Mouse (Mus musculus): ENCODE data around the gene Rabggta. TPM values are rescaled to one million over a fixed set of nuclear protein-coding genes. Genes with fewer than 3 reads are reported as not detected.

Gene Rabggta
- 10 to 100 TPM; 41.4 to 41.8 TPM for total RNA-seq (2021)
- long read RNA-seq, experiment 1, transcript Rabggta-202 (17 exons, 1,886 nt) = major isoform, 21 of 38 reads
- long read RNA-seq, experiment 1, partial matches to known transcripts = 8 of 38 reads
- long read RNA-seq, experiment 1, other reads (novel, unspliced or antisense) = 3 of 38 reads
- long read RNA-seq, experiment 2, transcript Rabggta-203 (16 exons, 2,547 nt) = minor isoform, 6 of 56 reads
- long read RNA-seq, experiment 2, transcript Rabggta-202 (17 exons, 1,886 nt) = major isoform, 26 of 56 reads
- long read RNA-seq, experiment 2, partial matches to known transcripts = 14 of 56 reads
- long read RNA-seq, experiment 2, other reads (novel, unspliced or antisense) = 8 of 56 reads

DNA sequence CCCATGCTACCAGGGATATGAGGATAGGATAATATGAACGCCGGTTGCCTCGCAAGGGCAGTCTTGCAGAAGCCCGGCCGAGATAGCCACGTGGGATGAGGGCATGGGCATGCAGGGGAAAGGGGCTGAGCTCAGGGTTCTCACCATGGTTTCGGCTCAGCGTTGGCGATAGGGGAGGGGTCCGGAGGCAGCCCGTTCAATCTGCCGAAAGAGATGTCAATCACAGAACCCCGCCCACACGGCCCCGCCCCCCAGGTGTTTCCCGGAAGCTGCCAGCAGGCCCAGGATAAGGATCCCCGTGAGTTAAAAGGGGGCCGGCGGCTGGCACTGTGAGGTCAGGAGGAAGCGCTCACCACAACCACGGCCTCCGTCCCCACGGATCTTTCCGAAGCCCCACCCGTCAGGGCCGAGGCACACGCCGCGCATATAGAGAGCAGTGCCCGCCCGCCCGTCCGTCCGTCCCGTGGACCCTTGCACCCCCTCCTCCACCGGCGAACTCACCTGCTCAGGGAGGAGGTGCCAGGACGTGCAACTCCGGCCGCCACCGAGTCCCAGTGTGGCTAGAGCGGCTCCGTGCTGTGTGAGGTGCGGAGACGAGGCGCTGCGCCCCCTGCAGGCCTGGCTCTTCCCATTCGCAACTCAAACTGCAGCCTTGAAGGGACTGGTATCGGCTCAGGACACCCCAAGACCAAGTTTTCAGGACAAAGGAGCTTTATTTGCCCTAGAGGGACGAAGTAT lies at the start of gene Rabggta:
Rabggta (minus strand) TSS at position 564 of the 738 bp plus-strand sequence.
- peak; percentile 88 to 92 for DNase-seq (ENCODE audit: low spot score in 2 of 2)

DNA sequence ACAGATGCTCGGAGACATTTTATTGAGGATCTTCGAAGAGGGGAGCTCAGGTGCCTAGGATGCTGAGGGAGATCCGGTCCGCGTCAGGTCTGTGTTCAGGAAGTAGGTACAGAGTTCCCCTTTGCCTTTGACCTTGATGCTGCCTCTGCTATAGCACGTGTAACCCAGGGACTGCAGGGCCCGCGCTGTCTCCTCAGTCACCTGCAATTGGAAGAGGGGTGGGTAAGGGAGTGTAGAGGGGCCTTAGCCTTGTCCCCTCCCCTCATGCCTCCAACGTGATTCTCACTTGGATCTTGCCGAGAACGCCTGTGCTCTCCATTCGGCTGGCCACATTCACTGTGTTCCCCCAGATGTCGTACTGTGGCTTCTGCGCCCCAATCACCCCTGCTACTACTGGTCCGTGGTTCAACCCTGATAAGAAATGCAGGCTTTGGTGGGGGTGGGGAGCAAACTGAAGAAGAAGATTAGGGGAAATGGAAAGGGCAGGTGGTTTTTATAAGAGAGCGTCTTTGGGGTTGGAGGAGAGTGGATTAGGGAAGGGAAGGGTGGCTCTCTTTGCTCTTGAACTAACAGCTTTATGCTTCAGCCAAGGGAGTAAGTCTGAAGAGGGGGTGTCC lies 47.1 kb upstream of the Rabggta start:
- no peak for DNase-seq (ENCODE audit: low spot score in 2 of 2)

DNA sequence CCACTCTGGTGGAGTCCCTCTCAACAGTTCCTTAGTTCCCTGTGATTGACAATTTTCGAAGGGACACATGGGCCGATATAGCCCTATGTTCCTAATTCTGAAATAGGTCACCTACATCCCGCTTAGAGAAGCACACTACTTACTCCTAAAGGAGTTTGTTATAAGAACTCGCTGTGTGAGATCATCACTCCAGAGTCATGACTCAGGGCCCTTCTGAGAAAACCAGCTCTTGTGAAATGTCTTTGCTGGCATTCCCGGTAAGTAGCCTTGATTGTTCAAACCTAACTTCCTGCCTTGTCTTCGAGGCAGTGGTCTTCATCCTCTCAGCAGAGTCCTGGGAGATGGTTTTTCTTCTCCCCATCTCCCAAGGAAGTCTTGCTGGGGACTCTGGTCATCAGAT lies 46.5 kb upstream of the Rabggta start:
- no peak for DNase-seq (ENCODE audit: low spot score in 2 of 2)

DNA sequence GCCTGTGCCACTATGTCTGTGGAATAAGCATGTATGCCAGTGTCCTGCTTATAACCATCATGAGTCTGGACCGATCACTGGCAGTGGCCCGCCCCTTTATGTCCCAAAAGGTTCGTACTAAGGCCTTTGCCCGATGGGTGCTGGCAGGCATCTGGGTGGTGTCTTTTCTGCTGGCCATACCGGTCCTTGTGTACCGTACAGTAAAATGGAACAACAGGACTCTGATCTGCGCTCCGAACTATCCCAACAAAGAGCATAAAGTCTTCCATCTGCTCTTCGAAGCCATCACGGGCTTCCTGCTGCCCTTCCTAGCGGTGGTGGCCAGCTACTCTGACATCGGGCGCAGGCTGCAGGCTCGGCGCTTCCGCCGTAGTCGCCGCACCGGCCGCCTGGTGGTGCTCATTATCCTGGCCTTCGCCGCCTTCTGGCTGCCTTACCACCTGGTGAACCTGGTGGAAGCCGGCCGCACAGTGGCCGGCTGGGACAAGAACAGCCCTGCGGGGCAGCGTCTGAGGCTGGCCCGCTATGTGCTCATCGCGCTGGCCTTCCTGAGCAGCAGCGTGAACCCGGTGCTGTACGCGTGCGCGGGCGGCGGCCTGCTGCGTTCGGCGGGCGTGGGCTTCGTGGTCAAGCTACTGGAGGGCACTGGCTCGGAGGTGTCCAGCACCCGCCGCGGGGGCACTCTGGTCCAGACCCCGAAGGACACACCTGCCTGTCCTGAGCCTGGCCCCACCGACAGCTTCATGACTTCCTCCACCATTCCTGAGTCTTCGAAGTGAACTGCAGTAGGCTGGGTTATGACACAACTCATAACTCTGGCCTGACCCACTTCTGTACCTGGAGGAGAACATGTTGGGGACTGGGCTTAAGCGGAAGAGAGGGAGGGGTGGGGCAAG lies 45.7 kb upstream of the Rabggta start:
- no peak for DNase-seq (ENCODE audit: low spot score in 2 of 2)

DNA sequence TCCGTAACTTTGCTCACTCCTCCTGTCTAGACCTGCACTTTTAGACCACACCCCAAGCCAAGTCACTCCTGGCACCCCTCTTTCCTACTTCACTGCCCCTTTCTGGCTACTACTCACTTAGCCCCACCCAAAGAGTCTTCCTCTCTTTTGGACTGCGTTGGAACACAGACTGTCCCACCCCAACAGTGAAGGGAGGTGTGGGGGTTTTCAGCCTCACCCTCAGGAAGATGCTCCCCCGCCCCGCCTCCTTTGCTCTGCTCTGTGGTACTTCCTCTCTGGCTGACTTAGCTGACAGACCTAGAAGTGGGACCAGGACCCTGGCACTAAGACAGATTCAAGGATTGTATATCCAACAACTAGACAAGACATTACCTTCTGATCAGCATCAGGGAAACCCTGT lies 43.6 kb upstream of the Rabggta start, which contains the start of gene Ltb4r1:
Ltb4r1 (plus strand) TSS at position 267 of the 400 bp plus-strand sequence.
- no peak for DNase-seq (ENCODE audit: low spot score in 2 of 2)

DNA sequence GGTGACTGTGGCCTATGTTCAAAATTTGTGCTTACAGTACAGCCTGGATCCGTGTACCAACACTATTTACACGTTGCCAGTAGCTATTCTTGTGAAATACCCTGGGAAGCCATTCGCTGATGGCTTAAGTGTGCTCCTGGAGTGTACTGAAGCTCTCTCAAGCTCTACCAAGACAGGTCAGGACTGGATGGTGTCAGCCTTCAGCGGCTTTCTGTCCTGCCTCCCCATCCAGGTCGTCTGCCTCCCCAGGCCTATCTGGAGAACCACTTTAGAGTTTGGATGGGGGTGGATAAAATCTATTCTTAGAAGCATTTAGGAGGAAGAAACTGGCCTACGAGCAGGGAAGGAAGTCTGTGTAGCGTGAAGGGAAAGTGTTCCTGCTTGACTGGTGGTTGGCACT lies 41.1 kb upstream of the Rabggta start:
- no peak for DNase-seq (ENCODE audit: low spot score in 2 of 2)

DNA sequence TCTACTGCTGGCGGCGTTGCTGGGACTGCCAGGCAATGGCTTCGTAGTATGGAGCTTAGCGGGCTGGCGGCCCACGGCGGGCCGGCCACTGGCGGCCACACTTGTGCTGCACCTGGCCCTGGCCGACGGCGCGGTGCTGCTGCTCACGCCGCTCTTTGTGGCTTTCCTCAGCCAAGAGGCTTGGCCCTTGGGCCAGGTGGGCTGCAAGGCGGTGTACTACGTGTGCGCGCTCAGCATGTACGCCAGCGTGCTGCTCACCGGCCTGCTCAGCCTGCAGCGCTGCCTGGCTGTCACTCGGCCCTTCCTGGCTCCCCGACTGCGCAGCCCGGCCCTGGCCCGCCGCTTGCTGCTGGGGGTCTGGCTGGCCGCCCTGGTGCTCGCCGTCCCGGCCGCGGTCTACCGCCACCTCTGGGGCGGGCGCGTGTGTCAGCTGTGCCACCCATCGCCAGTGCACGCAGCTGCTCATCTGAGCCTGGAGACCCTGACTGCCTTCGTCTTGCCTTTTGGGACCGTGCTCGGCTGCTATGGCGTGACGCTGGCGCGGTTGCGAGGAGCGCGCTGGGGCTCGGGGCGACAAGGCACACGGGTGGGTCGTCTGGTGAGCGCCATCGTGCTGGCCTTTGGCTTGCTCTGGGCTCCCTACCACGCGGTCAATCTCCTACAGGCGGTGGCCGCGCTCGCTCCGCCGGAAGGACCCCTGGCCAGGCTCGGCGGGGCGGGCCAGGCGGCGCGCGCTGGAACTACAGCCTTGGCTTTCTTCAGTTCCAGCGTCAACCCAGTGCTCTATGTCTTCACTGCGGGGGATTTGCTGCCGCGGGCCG lies 40.1 kb upstream of the Rabggta start:
- peak; percentile 39 to 68 for DNase-seq (ENCODE audit: low spot score in 2 of 2)

DNA sequence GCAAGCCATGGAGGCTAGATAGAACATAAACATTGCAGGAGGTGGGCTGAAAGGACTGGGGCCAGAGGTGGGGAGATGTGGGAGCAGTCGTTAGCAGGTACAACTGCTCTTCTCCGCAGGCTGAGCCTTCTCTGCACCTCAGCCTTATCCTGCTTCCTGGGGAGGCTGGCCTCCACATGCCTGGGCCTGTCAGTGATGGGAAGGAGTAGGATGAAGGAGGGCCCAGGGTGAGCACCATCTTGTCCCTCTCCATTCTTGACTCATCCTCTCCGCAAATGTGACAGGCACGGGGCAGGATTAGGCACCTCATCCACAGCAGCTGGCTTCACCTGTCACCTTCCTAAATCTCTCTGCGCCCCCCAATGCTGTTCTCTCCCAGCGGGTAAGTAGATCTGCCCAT lies 39.1 kb upstream of the Rabggta start, which contains the start of gene Ltb4r2:
Ltb4r2 (plus strand) TSS at position 266 of the 400 bp plus-strand sequence.
- DNase-seq (ENCODE audit: low spot score in 2 of 2) = no peak

DNA sequence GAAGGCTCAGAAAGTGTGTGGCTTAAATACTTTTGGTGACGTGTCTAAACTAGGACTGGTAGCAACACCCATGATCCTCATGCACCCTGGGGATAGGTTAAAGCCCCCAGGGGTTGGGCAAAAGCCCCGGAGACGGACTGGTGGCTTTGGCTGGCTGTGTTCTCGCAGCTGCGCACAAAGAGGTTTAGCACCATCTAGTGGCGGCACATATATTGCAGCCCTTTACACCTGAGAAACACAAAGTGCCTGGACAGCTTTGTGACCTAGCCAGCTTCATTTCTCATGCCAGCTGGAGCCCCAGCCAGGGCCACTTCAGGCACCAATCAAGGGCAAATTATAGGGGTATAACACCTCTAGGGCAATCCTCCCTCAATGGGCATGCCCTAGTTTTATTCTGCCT lies 38.1 kb upstream of the Rabggta start:
- DNase-seq (ENCODE audit: low spot score in 2 of 2) = peak; percentile 84 to 85

DNA sequence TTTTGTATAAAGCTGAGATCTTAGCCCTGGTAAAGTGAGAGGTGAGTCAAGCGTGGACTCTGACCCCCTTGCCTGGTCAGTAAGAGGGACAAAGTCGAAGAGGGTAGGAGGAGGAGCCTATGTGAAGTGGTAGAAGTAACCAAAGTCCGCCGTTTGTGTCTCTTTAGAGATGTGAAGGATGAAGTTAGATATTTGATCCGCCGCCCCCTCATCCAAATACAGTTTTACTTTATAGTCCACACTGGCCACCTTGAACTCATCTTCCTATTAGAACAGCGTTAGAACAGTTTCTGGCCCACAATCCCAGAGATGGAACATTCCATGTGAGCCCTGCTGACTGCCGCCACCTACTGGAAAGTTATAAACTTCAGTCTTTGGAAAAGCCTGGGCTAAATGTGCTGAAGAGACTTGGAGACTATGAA lies 36.3 kb upstream of the Rabggta start, which contains the start of gene Cideb:
Cideb (minus strand) TSS at position 96 of the 422 bp plus-strand sequence.
- DNase-seq (ENCODE audit: low spot score in 2 of 2) = peak in 1 of 2 experiments; percentile 47

DNA sequence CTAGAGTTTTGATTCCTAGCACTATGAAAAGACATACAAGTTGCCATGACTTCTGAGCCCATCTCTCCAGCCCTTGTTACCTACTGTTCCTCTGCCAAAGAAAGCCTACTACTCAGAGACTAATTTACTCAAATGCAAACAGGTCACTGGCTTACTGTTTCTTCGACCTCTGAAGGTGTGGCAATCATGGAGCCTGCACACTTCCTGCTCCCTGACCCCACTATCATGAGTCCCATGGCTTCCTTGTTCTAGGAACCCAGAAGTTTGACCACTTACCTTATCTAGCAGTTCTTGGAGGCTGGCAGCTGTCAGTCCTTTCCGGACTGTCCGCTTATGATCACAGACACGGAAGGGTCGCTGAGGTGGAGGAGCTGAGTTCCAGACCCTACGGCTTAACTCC lies 35.5 kb upstream of the Rabggta start:
- no peak for DNase-seq (ENCODE audit: low spot score in 2 of 2)

DNA sequence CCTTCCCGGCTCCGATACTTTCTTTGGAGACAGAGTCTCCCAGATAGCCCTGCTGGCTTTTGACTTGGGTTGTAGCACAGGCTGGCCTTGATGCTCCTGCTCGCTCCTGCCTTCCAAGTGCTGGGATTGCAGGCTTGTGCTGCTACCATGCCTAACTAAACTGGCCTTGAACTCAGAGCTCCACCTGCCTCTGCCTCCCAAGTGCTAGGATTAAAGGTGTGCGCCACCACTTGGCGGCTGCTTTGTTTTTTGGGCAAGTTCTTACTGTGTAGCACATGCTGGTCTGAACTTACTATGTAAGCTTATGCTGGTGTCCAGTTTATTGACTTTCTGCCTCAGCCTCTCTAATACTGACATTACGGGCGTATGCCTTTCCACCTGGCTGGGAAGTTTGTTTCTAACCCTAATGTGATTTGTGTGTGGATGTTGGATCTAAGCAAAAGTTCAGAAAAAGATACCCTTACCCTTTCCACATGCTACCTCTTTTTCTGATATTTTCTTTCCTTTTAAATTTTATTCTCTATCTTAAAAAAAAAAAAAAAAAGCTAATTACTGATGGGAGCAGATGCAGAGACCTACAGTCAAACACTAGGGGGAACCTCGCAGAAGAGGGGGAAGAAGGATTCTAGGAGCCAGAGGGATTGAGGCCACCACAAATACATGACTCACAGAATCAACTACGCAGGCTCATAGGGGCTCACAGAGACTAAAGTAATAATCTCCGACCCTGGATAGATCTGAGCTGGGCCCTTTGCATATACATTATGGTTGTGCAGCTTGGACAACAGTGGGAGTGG lies 25.2 kb upstream of the Rabggta start:
- no peak for DNase-seq (ENCODE audit: low spot score in 2 of 2)

DNA sequence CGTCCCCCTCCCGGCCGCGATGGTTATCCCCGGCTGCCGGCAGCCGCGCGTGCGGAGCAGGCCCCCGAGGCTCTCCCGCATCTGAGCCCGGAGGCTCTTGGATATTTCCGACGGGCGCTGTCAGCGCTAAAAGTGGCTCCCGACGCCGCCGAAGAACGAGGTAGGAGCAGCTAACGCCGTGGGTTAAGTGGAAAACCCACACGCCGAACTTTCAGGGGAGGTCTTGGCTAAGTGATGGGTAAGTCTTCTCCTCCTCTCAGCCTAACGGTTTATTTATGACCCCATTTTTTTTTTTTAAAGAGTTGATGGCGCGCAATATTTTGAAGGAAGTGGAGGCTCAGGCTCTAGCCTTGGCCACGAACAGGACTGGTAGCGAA lies 23.8 kb upstream of the Rabggta start:
- DNase-seq (ENCODE audit: low spot score in 2 of 2) = no peak

DNA sequence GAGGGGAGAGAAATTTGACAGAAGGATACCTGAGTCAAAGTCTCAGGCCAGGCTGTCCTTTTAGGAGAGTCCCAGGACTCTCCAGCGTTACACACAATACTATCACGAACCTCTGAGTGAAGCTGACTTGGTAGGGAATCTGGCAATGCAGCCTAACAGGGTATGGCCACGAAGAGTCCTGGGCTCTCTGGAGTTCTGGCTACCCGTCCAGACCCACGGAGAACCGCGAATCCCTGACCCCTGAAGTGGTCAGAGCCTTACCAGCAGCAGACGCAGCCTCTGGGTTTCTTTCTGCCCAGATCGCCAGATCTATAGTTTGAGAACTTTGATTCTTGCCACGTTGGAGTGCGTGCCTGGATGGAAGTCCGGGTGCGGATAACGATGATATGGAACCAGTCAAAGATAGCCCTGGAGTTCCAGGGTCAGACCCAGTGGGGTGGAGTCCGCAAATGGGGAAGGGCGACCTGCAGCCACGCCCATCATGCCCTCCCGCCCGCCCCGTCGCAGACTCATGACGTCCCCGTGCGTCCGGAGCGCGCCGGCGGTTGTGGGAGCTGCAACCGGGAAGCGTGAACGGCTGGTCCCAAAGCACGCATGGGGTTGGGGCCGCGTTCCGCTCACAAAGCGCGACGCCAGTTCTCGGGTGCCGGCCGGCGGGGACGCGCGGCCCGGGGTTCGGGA lies 23.3 kb upstream of the Rabggta start, which contains the start of the genes Dhrs1 and Nop9:
Dhrs1 (minus strand) TSS at position 511 of the 681 bp plus-strand sequence.
Nop9 (plus strand) TSS at position 514 of the 681 bp plus-strand sequence.
- peak; percentile 82 to 84 for DNase-seq (ENCODE audit: low spot score in 2 of 2)

DNA sequence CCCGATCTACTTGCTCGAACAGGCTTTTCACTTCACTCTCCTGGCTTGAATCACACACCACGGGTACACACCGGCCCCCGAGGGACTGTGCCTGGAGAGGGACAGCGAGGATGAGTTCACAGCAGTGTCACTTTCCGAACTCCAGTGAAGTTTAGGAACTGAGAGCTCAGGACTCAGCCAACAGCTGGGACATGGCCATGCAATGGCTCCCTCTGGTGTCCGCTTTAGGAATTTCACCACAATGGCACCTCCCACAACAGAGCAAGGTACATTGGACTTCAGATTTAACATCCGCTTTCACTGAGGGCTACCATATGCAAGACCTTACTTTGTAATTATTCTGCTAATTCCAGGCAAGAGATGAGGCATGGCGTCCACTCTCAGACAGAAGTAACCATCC lies 21.6 kb upstream of the Rabggta start:
- DNase-seq (ENCODE audit: low spot score in 2 of 2) = peak; percentile 85 to 88

DNA sequence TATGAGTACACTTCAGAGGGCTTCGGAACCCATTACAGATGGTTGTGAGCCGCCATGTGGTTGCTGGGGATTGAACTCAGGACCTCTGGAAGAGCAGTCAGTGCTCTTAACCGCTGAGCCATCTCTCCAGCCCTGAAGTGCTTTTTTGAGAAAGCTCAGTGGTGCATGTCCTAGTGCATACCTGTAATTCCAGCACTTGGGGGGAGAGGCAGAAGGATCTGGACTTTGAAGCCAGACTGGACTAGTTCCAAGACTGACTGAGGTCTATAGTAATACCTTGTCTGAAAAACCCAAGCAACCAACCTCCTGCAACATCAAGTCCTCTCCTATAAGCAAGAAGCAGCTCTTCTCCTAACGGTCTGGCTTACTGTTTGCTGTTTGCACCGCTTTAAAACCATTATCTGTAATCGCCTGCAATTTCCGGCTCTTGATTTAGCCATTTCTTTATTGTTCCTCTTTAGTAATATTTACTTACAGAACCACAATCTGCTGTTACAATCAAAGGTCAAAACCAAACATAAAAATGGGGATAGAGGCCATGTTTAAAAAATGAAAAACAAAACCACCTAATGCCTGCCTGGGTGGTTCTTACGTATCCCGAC lies 15.1 kb upstream of the Rabggta start:
- DNase-seq (ENCODE audit: low spot score in 2 of 2) = no peak

DNA sequence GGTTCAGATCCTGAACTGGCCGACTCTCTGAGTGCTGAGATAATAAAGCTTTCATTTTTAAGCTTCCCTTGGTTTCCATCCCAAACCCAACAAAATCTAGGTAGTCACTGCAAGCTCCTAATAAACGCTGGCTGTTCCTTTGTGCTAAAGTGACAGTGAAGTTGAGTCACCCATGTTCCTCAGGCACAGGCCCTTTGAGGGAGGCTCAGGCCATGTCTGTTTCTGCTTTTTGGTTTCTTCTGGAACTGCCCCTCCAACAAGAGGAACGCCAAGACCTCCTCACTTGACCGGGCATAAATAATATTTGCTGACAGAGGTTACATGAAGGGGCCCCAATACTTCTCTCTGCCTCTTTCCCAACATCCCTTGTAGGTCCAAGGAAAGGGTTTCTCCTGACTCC lies 13.7 kb upstream of the Rabggta start:
- no peak for DNase-seq (ENCODE audit: low spot score in 2 of 2)

DNA sequence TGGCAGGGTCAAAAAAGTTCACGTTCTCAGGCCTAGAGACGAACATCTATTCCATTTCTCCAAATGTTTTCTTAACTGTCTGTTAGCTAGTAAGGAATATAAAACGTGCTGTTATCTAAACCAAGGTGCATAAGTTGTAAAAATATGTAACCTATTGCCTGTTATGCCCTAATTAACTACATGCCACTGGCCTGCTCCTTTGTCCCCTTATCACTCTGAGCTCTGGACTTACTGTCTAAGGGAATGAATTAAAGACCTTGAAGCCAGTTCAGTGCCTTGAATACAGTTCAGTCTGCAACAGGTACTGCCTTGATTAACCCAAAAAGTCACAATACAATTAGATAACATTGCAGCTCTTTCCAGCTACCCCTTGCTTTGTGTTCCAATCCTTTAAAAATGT lies 13.3 kb upstream of the Rabggta start:
- no peak for DNase-seq (ENCODE audit: low spot score in 2 of 2)
